Mouse (Mus musculus): ENCODE measurements around the gene Olfr322. TPM values are rescaled to one million over a fixed set of nuclear protein-coding genes. Genes with fewer than 3 reads are reported as not detected.

Olfr322 gene
- not detected in 2 replicates for polyA plus RNA-seq (2016; fragmentation: Nextera tagmentation; extraction: Ambion mirVana)

GRCm38 (mm10) chr11:58658596-58658995 lies at the start of gene Olfr322:
Gene Olfr322 (plus strand): TSS chr11:58658782.
- WGBS = 89% methylated on average over 4 of the region's 4 CpGs
- Histone ChIP-seq H3K27me3 (ENCODE audit: low read depth, poor library complexity, severe bottlenecking) (no peaks in the 10 kb centered on the region), H3K36me3 (no peaks in the 10 kb centered on the region), H3K27ac (replicated peaks) (no peak within 1 kb of the TSS), H3K4me1 (no peaks in the 10 kb centered on the region), H3K9me3 (replicated peaks) (no peaks in the 10 kb centered on the region), H3K4me3 (no peak within 1 kb of the TSS)
- no peak for DNase-seq (ENCODE audit: low spot score)

- Histone ChIP-seq H3K27me3 (ENCODE audit: low read depth, poor library complexity, severe bottlenecking) (no peaks in the 10 kb centered on the region), H3K4me1 (0 out of 2 replicates have a peak, but pooled peaks cover 5% of the 10 kb centered on the region), H3K36me3 (no peaks in the 10 kb centered on the region), H3K9me3 (replicated peaks) (no peaks in the 10 kb centered on the region), H3K4me3 (no peak overlapping the region), H3K27ac (replicated peaks) (no peak overlapping the region)
- 83% methylated on average over 3 of the region's 3 CpGs for WGBS
- no peak for DNase-seq (ENCODE audit: low spot score)
Observed at GRCm38 (mm10) chr11:58613359-58613758, 45.2 kb upstream of the Olfr322 start.

- Histone ChIP-seq H3K4me3 (no peak overlapping the region), H3K4me1 (peaks cover 10% of the 10 kb centered on the region; the same call in 1 of the 2 replicates), H3K27ac (replicated peaks) (no peak overlapping the region), H3K9me3 (replicated peaks) (no peaks in the 10 kb centered on the region), H3K27me3 (ENCODE audit: low read depth, poor library complexity, severe bottlenecking) (no peaks in the 10 kb centered on the region), H3K36me3 (no peaks in the 10 kb centered on the region)
- no peak for DNase-seq (ENCODE audit: low spot score)
Observed at GRCm38 (mm10) chr11:58614526-58614925, 44.1 kb upstream of the Olfr322 start.

- Histone ChIP-seq H3K27me3 (ENCODE audit: low read depth, poor library complexity, severe bottlenecking) (no peaks in the 10 kb centered on the region), H3K4me1 (peaks cover 10% of the 10 kb centered on the region; the same call in 1 of the 2 replicates), H3K27ac (replicated peaks) (no peak within 1 kb of the TSS), H3K4me3 (no peak within 1 kb of the TSS), H3K36me3 (no peaks in the 10 kb centered on the region), H3K9me3 (replicated peaks) (no peaks in the 10 kb centered on the region)
- 92% methylated on average over 4 of the region's 4 CpGs for WGBS
- DNase-seq (ENCODE audit: low spot score) = no peak
Observed at GRCm38 (mm10) chr11:58615975-58616374, 42.6 kb upstream of the Olfr322 start, which contains the start of gene 2210407C18Rik. Gene 2210407C18Rik (minus strand): TSS chr11:58616075.

GRCm38 (mm10) chr11:58618369-58618768 lies 40.2 kb upstream of the Olfr322 start:
- 81% methylated on average over 3 of the region's 3 CpGs for WGBS
- Histone ChIP-seq H3K36me3 (no peaks in the 10 kb centered on the region), H3K27ac (replicated peaks) (no peak overlapping the region), H3K9me3 (replicated peaks) (no peaks in the 10 kb centered on the region), H3K27me3 (ENCODE audit: low read depth, poor library complexity, severe bottlenecking) (no peaks in the 10 kb centered on the region), H3K4me1 (peaks cover 10% of the 10 kb centered on the region; the same call in 1 of the 2 replicates), H3K4me3 (no peak overlapping the region)
- DNase-seq (ENCODE audit: low spot score) = no peak

GRCm38 (mm10) chr11:58618793-58619192 lies 39.8 kb upstream of the Olfr322 start:
- H3K4me1 ChIP-seq = peaks cover 10% of the 10 kb centered on the region; the same call in 1 of the 2 replicates
- WGBS = 84% methylated on average over 6 of the region's 6 CpGs
- DNase-seq (ENCODE audit: low spot score) = no peak
- H3K36me3 ChIP-seq = no peaks in the 10 kb centered on the region
- H3K9me3 ChIP-seq (replicated peaks) = no peaks in the 10 kb centered on the region
- H3K4me3 ChIP-seq = no peak overlapping the region
- no peak overlapping the region for H3K27ac ChIP-seq (replicated peaks)
- no peaks in the 10 kb centered on the region for H3K27me3 ChIP-seq (ENCODE audit: low read depth, poor library complexity, severe bottlenecking)

- H3K27me3 ChIP-seq (ENCODE audit: low read depth, poor library complexity, severe bottlenecking) = no peaks in the 10 kb centered on the region
- H3K4me1 ChIP-seq = no peaks in the 10 kb centered on the region
- H3K27ac ChIP-seq (replicated peaks) = no peak overlapping the region
- WGBS = 71% methylated on average over 4 of the region's 4 CpGs
- no peak for DNase-seq (ENCODE audit: low spot score)
- no peak overlapping the region for H3K4me3 ChIP-seq
- no peaks in the 10 kb centered on the region for H3K9me3 ChIP-seq (replicated peaks)
- H3K36me3 ChIP-seq = no peaks in the 10 kb centered on the region
Observed at GRCm38 (mm10) chr11:58626146-58626545, 32.4 kb upstream of the Olfr322 start.

GRCm38 (mm10) chr11:58630401-58630800 lies 28.2 kb upstream of the Olfr322 start, which contains the start of gene Olfr323:
Gene Olfr323 (minus strand): TSS chr11:58630501.
- DNase-seq (ENCODE audit: low spot score) = no peak
- Histone ChIP-seq H3K9me3 (replicated peaks) (no peaks in the 10 kb centered on the region), H3K4me1 (no peaks in the 10 kb centered on the region), H3K4me3 (no peak within 1 kb of the TSS), H3K27ac (replicated peaks) (no peak within 1 kb of the TSS), H3K36me3 (no peaks in the 10 kb centered on the region), H3K27me3 (ENCODE audit: low read depth, poor library complexity, severe bottlenecking) (no peaks in the 10 kb centered on the region)
- 81% methylated on average over 5 of the region's 5 CpGs for WGBS

- 73% methylated on average over 4 of the region's 4 CpGs for WGBS
Observed at GRCm38 (mm10) chr11:58634878-58635277, 23.7 kb upstream of the Olfr322 start.

GRCm38 (mm10) chr11:58636376-58636977 lies 22.1 kb upstream of the Olfr322 start:
- Histone ChIP-seq H3K27ac (replicated peaks) (no peak overlapping the region), H3K4me3 (no peak overlapping the region), H3K27me3 (ENCODE audit: low read depth, poor library complexity, severe bottlenecking) (peaks cover 29% of the 10 kb centered on the region), H3K9me3 (replicated peaks) (no peaks in the 10 kb centered on the region), H3K36me3 (no peaks in the 10 kb centered on the region), H3K4me1 (peaks cover 10% of the 10 kb centered on the region)
- DNase-seq (ENCODE audit: low spot score) = peak; percentile 57
- WGBS = 22% methylated on average over 4 of the region's 4 CpGs

More at GRCm38 (mm10) chr11:58634878-58635277, 23.7 kb upstream of the Olfr322 start:
- H3K27me3 ChIP-seq (ENCODE audit: low read depth, poor library complexity, severe bottlenecking) = peaks cover 13% of the 10 kb centered on the region
- H3K27ac ChIP-seq (replicated peaks) = no peak overlapping the region
- H3K9me3 ChIP-seq (replicated peaks) = no peaks in the 10 kb centered on the region
- no peaks in the 10 kb centered on the region for H3K36me3 ChIP-seq
- DNase-seq (ENCODE audit: low spot score) = no peak
- H3K4me1 ChIP-seq = no peaks in the 10 kb centered on the region; the same call in 1 of the 2 replicates
- no peak overlapping the region for H3K4me3 ChIP-seq

GRCm38 (mm10) chr11:58638176-58638701 lies 20.3 kb upstream of the Olfr322 start:
- peaks cover 10% of the 10 kb centered on the region for H3K4me1 ChIP-seq
- H3K36me3 ChIP-seq = no peaks in the 10 kb centered on the region
- 76% methylated on average over 7 of the region's 7 CpGs for WGBS
- no peak overlapping the region for H3K27ac ChIP-seq (replicated peaks)
- no peaks in the 10 kb centered on the region for H3K9me3 ChIP-seq (replicated peaks)
- peaks cover 36% of the 10 kb centered on the region for H3K27me3 ChIP-seq (ENCODE audit: low read depth, poor library complexity, severe bottlenecking)
- no peak overlapping the region for H3K4me3 ChIP-seq
- DNase-seq (ENCODE audit: low spot score) = no peak

- WGBS = 6% methylated on average over 34 of the region's 34 CpGs
- Histone ChIP-seq H3K27ac (replicated peaks) (peak within 1 kb of the TSS; percentile 72), H3K27me3 (ENCODE audit: low read depth, poor library complexity, severe bottlenecking) (peaks cover 36% of the 10 kb centered on the region), H3K9me3 (replicated peaks) (no peaks in the 10 kb centered on the region), H3K4me1 (peaks cover 10% of the 10 kb centered on the region), H3K36me3 (no peaks in the 10 kb centered on the region), H3K4me3 (peak within 1 kb of the TSS; percentile 59)
- DNase-seq (ENCODE audit: low spot score) = peak; percentile 53
Observed at GRCm38 (mm10) chr11:58640272-58640867, 18.2 kb upstream of the Olfr322 start, which contains the start of gene Trim58. Gene Trim58 (plus strand): TSS chr11:58640465.

- Histone ChIP-seq H3K36me3 (no peaks in the 10 kb centered on the region), H3K27me3 (ENCODE audit: low read depth, poor library complexity, severe bottlenecking) (peaks cover 36% of the 10 kb centered on the region), H3K4me3 (peak overlapping the region; percentile 59), H3K9me3 (replicated peaks) (no peaks in the 10 kb centered on the region), H3K4me1 (peaks cover 10% of the 10 kb centered on the region), H3K27ac (replicated peaks) (peak overlapping the region; percentile 72)
- DNase-seq (ENCODE audit: low spot score) = no peak
- whole genome bisulfite sequencing = 28% methylated on average over 14 of the region's 14 CpGs
Observed at GRCm38 (mm10) chr11:58641057-58641456, 17.5 kb upstream of the Olfr322 start.

Data from midbrain, embryonic 10.5 days (tissue).